Mouse (Mus musculus) T-cell, adult 2 months (primary cell): ENCODE measurements around the gene Tsku.

Source experiments
- DNase-seq: peaks from one replicate; pipeline ENCODE4 v3.0.0; 2022; ENCODE audit warnings: low spot score

The Tsku gene

GRCm38 (mm10) chr7:98358016-98358415 is 3.1 kb downstream of the Tsku start:
- no peak for DNase-seq

GRCm38 (mm10) chr7:98357324-98357723 is 3.8 kb downstream of the Tsku start:
- no peak for DNase-seq

GRCm38 (mm10) chr7:98354921-98355310 is 6.2 kb downstream of the Tsku start:
- DNase-seq: no peak

DNA sequence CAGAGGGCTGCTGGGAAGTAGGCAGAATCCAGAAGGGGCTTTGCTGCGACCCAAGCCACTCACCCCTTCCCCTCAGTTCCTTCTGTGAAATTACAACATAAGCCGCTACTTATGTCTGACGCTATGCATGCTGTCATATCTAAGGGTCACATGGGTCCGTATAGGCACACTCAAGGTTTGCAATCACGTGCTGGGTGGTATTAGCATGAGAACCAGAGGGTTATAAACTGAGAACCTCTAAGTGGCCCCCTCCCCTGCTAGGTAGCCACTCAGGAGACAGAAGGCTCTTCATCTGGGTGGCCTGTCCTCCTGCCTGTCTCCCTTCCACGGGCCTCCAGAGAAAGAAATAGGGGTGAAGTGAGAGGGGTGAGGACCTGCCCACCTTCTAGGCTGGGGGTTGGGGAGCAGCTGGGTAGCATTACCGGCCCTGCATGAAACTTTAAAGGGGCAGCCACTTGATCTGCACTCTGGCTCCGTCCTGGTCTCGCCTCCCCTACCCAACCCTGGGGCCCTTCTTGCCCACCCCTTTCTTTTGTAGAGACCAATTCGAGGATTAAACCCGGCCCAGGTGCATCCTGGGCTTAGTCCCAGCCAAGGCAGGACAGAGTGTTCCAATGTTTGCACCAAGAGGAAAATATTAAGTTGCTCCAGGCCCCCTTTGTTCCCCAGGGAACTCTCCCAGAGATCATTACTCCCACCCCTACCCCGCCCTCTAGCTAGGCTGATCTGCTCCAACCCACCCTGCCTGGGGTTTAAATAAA is 6.8 kb downstream of the Tsku start:
- no peak for DNase-seq

DNA sequence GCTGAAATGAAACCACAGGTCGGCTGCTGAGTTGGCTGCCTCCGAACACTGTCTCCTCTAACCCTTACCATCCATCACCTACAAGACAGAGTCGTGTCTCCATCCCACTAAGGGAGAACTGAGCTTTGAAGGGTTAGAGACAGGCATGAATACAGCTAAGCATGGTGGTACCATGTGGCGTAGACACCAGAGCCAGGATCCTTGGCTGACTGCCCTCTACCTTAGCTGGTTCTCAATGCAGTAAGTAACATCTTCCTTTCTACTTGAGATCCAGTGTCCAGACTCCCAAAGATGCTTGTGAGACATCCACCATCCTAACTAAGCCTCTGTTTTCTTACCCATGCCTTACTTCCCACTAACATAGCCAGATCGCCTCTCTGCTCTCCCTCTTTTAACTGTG is 7.5 kb downstream of the Tsku start:
- DNase-seq: no peak

DNA sequence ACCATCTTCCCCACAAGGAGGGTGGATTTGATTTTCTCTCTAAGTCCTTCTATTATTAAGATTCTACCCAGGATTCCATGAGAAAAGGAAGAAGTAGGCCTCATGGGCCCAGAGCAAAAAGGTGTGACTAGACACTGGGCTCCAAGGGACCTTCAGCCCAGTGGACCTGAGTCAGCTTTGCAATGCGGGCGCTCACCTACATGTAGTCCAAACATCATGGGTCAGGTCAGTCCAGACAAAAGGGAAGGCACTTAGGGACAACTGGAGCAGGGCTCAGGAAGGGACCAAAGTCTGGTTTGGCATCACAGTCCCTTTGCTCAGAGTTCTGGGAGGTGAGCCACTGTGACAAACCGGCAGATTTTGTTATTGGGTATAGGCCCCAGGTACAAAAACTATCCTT is 9.6 kb downstream of the Tsku start:
- no peak for DNase-seq

DNA sequence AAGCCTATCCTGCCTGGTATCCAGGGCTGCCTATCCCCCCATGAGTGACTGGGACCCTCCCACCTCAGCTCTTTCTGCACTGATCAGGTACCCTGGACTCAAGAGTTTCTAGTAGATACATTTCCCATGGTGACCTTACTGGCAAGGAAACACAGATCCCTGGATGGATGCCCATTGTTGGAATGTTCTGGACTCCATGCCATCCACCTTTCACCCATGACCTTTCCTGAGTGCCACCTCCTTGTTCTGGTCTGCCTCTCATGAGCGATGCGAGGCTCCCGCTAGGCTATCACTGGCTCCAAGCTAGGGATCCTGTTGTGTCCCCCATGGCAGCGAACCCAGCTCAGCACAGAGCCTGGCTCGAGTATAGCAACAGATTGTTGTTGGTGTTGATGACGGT is 11.3 kb downstream of the Tsku start:
- no peak for DNase-seq

DNA sequence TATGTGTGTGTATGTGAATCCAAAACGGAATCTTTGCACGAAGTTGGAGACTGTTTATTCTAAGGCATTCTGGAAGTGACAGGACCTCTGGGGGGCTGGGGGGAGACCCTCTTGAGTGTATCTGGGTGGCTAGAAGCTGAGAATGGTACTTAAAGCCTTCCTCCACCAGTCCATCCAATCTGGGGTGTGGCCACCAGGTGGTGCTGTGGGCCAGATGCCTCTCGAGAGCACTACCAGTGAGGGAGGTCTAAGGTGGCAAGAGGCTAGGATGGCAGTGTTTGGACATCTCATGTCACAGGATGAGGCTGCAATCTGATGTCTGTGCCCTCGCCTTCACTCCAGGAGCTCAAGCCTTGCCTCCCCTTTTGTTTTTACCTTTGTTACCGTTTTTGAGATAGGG is 12.0 kb downstream of the Tsku start:
- peak; percentile 60 for DNase-seq

DNA sequence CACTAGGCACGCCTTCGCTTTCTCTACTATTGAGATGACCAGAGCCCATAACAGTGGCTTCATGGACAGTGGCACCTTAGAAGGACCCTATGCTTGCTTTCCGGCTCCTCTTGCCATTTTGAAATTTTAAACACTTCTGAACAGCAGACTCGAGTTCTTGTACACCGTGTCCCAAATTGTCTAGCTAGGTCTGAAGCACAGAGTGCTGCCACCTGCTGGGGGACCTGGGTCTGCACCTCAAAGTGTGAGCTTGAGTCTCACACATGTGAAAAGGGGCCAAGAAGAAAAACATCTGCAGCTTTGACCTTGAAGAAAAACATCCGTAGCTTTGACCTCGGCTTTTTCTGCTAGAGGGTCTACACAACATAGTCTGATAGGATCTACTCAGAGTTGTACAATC is 13.1 kb downstream of the Tsku start:
- DNase-seq: peak; percentile 54

GRCm38 (mm10) chr7:98347471-98347870 is 13.7 kb downstream of the Tsku start:
- no peak for DNase-seq

DNA sequence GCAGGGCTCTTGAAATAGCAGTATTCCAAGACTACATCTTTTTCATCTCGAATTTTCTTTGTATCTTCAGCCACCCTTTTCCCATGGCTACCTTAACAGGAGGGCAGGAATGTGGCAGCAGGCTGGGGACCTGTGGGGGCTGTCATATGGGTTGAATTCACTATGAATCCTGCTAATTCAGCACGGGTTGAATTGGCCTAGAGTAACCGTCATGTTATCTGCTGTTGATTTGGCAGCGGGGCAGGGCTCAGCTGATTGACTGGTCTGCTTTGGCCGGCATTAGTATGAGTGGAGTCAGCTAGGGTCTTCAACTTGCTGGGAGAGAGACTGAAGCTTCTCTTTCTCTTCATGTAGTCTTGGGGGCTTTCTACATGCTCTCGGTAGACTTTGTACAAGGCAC is 16.1 kb downstream of the Tsku start:
- DNase-seq: no peak

DNA sequence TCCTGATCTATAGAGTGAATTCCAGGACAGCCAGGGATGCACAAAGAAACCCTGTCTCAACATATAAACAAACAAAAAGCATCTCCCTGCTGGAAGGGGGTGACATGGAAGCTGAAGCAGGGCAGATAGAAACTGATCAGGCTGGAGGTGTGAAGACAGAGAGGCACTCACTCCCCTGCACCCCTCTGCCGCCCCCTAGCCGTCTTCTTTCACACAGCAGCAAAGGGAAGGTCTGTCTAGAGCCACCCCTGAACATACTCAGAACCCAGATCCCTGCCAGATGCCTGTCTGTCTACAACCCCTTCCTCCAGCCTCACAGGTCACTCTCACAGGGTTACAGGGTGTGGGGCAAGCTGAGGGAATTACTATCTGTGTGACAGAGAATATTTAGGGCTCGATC is 16.8 kb downstream of the Tsku start:
- peak; percentile 34 for DNase-seq

DNA sequence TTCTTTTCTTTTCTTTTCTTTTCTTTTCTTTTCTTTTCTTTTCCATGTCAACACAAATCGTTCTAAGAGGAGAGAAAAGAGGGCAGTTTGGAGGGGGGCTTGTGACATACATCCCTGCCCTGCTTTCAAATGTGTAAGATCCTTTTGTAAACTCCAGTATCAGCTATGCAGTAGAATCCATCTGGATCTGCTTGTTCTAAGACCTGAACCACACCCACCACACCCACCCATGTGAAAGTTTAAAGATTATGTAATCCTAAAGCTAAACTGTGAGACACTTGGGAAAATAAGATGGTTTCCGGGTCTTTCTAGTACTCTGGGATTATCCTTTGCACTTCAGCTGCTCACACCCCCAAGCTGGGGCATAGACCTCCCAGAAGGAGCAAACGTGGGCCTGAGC is 18.9 kb downstream of the Tsku start:
- DNase-seq: no peak

GRCm38 (mm10) chr7:98341475-98341874 is 19.7 kb downstream of the Tsku start:
- peak; percentile 64 for DNase-seq

- DNase-seq: no peak
Measured at GRCm38 (mm10) chr7:98340343-98340742, 20.8 kb downstream of the Tsku start.

GRCm38 (mm10) chr7:98333987-98334386 is 27.1 kb downstream of the Tsku start:
- no peak for DNase-seq

GRCm38 (mm10) chr7:98333507-98333906 is 27.6 kb downstream of the Tsku start:
- DNase-seq: no peak

- no peak for DNase-seq
Measured at GRCm38 (mm10) chr7:98332678-98333397, 28.3 kb downstream of the Tsku start.

DNA sequence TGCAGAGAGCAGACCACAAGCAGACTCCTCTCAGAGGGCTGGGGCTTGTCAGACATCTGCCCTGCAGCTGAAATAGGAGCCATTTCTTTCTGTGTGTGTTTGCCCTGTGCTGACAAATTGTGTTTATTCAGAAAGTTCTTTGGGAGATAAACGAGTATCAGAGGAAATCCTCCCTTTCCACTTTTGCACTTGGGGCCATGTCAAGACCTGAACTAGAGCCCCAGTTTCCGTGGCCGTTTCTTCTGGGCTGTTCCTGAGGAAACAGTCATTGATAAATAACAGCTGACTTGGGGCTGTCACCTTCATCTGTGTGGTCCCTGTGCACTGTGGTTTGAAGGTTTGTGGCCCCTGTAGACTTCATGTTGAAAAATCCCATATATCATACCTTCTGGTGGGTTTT is 29.2 kb downstream of the Tsku start:
- no peak for DNase-seq

GRCm38 (mm10) chr7:98330375-98331002 is 30.6 kb downstream of the Tsku start:
- DNase-seq: no peak

- no peak for DNase-seq
Measured at GRCm38 (mm10) chr7:98329651-98330374, 31.3 kb downstream of the Tsku start.

DNA sequence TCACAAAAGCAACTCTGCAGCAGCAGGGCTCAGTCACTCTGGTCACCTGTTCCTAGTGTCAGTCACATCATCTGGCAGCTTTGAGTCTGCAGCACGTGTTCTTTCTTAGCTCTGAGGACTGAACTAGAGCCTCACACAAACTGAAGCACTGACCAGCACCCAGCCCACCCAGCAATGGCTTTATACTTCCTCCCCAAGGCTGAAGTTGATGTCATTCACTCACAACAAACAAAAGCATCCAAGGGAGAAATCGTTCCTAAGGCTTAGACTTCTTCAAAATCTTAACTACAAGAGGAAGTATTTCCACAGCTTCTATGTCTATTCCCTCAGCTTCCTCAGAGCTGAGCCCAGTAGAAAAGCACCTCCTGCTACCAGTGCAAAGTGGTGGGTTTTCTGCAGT is 32.8 kb downstream of the Tsku start:
- DNase-seq: no peak

- no peak for DNase-seq
Measured at GRCm38 (mm10) chr7:98326051-98326450, 35.1 kb downstream of the Tsku start.
